Mouse (Mus musculus) brain, embryonic 14.5 days (tissue): ENCODE measurements at regions not wholly inside any gene's neighbourhood (a gene's known extent, or its start where the extent isn't known, plus 50 kb on each side); places are given as distances from the start of the nearest gene placed in this dataset.

Source experiments
- CTCF ChIP-seq: fragments of 200-500 bp; IDR thresholded peaks from 2 replicates; pipeline ENCODE4 v1.5.1; 2012; ENCODE audit warnings: inconsistent platforms, mild to moderate bottlenecking, moderate library complexity, borderline replicate concordance; ENCODE audit not compliant: insufficient read depth, insufficient read length; ENCODE audit errors: extremely low read depth
- POLR2A ChIP-seq: fragments of 200-500 bp; IDR thresholded peaks from 2 replicates; pipeline ENCODE4 v1.6.1; 2012; ENCODE audit warnings: mild to moderate bottlenecking, inconsistent platforms, borderline replicate concordance; ENCODE audit not compliant: poor library complexity, insufficient read depth, insufficient read length, severe bottlenecking; ENCODE audit errors: extremely low read depth

DNA sequence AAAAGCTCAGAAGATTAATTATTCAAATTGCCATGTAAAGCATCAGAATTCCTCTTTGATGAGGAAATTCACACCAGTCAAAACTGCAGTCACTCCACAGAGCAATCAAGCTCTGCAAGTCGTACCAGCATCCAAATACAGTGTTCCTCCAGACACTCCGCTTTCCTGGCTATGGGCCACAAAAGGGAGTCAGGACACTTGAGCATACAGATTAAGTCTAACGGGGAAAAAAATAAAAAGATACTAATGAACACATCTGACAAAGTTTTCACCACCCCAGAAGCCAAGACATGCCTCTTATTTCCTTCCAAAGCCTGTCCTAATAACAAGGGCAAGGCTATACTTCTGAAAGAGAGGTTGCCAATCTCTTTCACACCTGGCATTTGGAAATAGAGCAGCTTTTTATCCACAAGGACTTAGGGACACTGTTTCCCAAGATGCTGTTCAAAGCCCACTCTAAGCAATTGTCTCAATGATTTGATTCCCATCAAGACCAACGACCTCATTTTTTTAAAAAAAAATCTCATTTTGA lies 485.5 kb upstream of the Pou3f2 start:
- TF ChIP-seq CTCF (no peak), POLR2A (no peak)
